Mouse (Mus musculus) limb, embryonic 15.5 days (tissue): ENCODE data around the gene 4931408C20Rik. TPM values are rescaled to one million over a fixed set of nuclear protein-coding genes. Genes with fewer than 3 reads are reported as not detected.

Experiments used
- ATAC-seq: fragments of 200-750 bp; cut with Nextera tagmentation; 2 replicates; pipeline ENCODE4 v1.8.0; 2017; ENCODE audit warnings: low read depth, moderate TSS enrichment; ENCODE audit not compliant: insufficient number of reproducible peaks, low FRiP score, low TSS enrichment
- H3K27ac ChIP-seq: fragments of 300-500 bp; sonication (generic); 2 replicates; pipeline ENCODE4 v1.5.1; 2015; ENCODE audit warnings: moderate library complexity, mild to moderate bottlenecking, inconsistent platforms
- H3K27me3 ChIP-seq: fragments of 300-500 bp; sonication (generic); 2 replicates; pipeline ENCODE4 v1.6.1; 2015; ENCODE audit warnings: inconsistent platforms
- H3K36me3 ChIP-seq: fragments of 300-500 bp; sonication (generic); 2 replicates; pipeline ENCODE4 v1.6.1; 2015; ENCODE audit warnings: inconsistent platforms
- H3K4me1 ChIP-seq: fragments of 300-500 bp; sonication (generic); 2 replicates; pipeline ENCODE4 v1.6.1; 2015; ENCODE audit warnings: inconsistent platforms
- H3K4me2 ChIP-seq: fragments of 300-500 bp; sonication (generic); 2 replicates; pipeline ENCODE4 v1.6.1; 2015; ENCODE audit warnings: mild to moderate bottlenecking, inconsistent platforms
- H3K4me3 ChIP-seq: fragments of 300-500 bp; sonication (generic); 2 replicates; pipeline ENCODE4 v1.5.1; 2015; ENCODE audit warnings: mild to moderate bottlenecking, inconsistent platforms
- H3K9ac ChIP-seq: fragments of 300-500 bp; sonication (generic); 2 replicates; pipeline ENCODE4 v1.6.1; 2015; ENCODE audit warnings: inconsistent platforms
- H3K9me3 ChIP-seq: fragments of 300-500 bp; sonication (generic); 2 replicates; pipeline ENCODE4 v1.6.1; 2016; ENCODE audit warnings: inconsistent platforms
- WGBS: fragments of 180-500 bp; shearing (Covaris S2); methylation state at CpG from one replicate; pipeline ENCODE4 v1.1.7; 2015; 5-methylcytosine and 5-hydroxymethylcytosine counted together
- polyA plus RNA-seq: library from polyadenylated mRNA; unstranded; fragments of >200 nt; fragmentation: Nextera tagmentation; extraction: Ambion mirVana; gene quantifications from 2 replicates; pipeline ENCODE4 v1.2.1, GENCODE M21; 2015

4931408C20Rik gene
- polyA plus RNA-seq, result not detected in 2 replicates

DNA sequence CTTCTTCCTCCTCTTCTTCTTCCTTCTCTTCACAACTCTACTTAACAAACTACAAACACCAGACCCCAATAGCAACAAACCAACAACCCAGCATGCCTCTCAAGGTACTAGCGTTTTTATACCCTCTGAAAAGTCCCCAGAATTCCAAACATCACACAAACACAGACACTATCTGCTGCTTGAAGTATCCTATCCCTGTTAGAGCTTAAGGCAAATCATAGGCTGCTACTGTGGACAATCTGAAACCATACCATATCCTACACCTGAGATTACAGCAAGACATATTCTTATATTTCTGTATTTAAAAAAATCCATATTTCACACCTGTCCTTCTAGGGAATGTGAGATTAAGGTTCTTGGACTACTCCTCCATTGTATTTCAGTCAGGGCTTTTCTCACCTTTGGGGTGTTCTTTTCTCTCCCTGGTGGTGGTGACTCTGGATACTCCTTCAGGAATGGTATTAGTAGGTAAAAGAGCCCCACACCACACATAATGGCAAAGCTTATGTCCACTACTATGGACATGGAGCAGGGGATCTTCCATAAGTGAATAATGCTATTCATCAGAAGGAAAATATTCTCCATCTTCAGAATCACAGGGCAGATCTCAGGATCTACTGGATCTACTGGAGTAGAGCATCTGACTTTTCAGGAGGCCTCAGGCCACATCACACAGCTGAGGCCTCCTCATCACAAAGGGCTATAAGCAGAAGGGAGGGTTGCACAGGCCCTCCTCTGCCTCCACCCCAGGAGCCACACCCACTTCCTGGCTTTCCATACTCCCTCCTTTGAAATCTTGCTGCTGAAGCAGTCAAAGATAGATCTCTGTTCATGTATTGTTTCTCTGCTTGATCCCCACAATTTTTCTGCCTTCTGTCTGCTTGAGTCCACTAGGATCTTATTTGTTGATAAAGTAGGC lies at the start of gene 4931408C20Rik:
Gene 4931408C20Rik, minus strand, starts transcription at position 619 of the 919 bp plus-strand sequence.
- no peak within 1 kb of the TSS for H3K9ac ChIP-seq
- no peak within 1 kb of the TSS for H3K27ac ChIP-seq
- H3K4me2 ChIP-seq, result no peak within 1 kb of the TSS
- peak; percentile 83 for ATAC-seq
- no peaks in the 10 kb centered on the region for H3K9me3 ChIP-seq
- H3K27me3 ChIP-seq, result no peaks in the 10 kb centered on the region
- no peak within 1 kb of the TSS for H3K4me3 ChIP-seq
- no peaks in the 10 kb centered on the region for H3K36me3 ChIP-seq
- WGBS, result 34% methylated on average over 1 of the region's 1 CpGs
- H3K4me1 ChIP-seq, result no peaks in the 10 kb centered on the region

DNA sequence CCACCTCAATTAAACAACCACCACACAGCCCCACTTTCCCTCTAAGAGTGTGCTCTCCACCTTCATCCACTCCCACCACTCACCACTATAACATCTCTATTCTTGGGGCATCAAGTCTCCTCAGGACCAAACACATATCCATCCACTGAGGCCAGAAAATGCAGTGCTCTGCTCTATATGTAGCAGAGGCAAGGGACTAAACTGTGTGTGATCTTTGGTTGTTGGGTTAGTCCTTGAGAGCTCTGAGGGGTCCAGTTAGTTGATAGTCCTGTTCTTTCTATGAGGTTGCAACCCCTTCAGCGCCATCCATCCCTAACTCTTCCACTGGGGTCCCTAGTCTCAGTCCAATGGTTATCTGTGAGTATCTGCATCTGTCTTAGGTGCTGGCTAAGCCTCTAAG lies 666 bp upstream of the 4931408C20Rik start:
- no peak overlapping the region for H3K27ac ChIP-seq
- WGBS, result 63% methylated on average over 1 of the region's 1 CpGs
- no peaks in the 10 kb centered on the region for H3K36me3 ChIP-seq

DNA sequence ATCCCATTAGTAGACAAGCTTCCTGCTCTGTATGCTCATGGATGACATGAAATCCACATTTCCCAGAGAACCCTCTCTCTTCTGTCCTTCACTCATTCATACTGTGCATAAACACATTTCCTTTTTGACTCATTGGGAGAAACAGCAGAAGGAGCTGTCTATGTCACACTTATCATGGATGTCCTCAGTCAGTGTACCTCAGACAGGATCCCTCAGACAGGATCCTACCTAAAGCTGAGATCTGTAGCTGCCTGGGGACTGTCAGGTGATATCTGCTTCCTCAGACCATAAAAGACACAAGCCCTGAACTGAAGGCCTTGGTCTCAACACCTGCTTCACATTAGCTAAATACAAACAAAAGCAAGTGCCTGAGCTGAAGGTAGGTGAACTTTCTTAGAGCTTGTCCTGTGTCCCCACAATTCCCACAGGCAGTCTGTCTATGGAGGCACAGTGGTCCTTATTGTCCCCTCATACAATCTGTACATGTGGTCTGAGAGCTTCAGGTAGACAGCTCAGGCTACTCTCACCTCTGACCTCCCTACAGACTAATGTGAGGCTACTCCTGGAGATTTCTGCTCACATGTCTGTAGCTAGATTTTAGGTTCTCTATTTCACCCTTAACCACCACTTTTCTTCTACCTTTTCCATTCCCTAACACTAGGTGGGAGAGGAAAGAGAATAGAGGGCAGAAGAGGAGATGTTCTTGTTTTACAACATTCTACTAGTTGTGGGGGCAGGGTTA lies 1.1 kb downstream of the 4931408C20Rik start:
- no peaks in the 10 kb centered on the region for H3K27me3 ChIP-seq
- no peak overlapping the region for H3K4me3 ChIP-seq
- H3K36me3 ChIP-seq, result no peaks in the 10 kb centered on the region
- no peaks in the 10 kb centered on the region for H3K4me1 ChIP-seq
- H3K4me2 ChIP-seq, result no peak overlapping the region
- no peak overlapping the region for H3K27ac ChIP-seq
- H3K9me3 ChIP-seq, result no peaks in the 10 kb centered on the region
- peak; percentile 59 for ATAC-seq
- no peak overlapping the region for H3K9ac ChIP-seq

More for the DNA sequence above, 666 bp upstream of the 4931408C20Rik start:
- H3K27me3 ChIP-seq, result no peaks in the 10 kb centered on the region
- H3K9me3 ChIP-seq, result no peaks in the 10 kb centered on the region
- no peak overlapping the region for H3K4me3 ChIP-seq
- no peak overlapping the region for H3K9ac ChIP-seq
- ATAC-seq, result peak; percentile 78
- H3K4me1 ChIP-seq, result no peaks in the 10 kb centered on the region
- H3K4me2 ChIP-seq, result no peak overlapping the region

DNA sequence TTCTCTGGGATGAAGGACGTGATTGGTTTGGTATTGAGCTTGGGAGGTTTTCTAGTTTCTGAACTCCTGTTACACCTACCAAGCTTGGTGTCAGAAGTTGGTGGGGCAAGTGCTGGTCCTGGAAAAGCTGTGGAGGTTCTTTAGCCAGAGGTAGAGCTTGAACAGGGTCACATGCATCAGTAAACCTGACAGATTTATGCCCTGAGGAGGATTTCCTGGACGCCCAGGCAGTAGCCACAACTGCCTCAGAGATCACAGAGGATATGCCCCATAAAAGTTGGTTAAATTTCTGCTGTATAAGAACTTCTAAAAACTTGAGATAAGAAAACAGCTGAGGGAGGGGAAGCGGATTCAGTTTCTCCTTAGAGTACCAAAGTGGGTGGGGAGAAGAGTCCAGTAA lies 1.9 kb downstream of the 4931408C20Rik start:
- 54% methylated on average over 3 of the region's 3 CpGs for WGBS
- no peaks in the 10 kb centered on the region for H3K4me1 ChIP-seq
- H3K27ac ChIP-seq, result no peak overlapping the region
- ATAC-seq, result no peak
- no peaks in the 10 kb centered on the region for H3K36me3 ChIP-seq
- H3K4me2 ChIP-seq, result no peak overlapping the region
- no peaks in the 10 kb centered on the region for H3K27me3 ChIP-seq
- H3K9me3 ChIP-seq, result no peaks in the 10 kb centered on the region
- no peak overlapping the region for H3K4me3 ChIP-seq
- H3K9ac ChIP-seq, result no peak overlapping the region

DNA sequence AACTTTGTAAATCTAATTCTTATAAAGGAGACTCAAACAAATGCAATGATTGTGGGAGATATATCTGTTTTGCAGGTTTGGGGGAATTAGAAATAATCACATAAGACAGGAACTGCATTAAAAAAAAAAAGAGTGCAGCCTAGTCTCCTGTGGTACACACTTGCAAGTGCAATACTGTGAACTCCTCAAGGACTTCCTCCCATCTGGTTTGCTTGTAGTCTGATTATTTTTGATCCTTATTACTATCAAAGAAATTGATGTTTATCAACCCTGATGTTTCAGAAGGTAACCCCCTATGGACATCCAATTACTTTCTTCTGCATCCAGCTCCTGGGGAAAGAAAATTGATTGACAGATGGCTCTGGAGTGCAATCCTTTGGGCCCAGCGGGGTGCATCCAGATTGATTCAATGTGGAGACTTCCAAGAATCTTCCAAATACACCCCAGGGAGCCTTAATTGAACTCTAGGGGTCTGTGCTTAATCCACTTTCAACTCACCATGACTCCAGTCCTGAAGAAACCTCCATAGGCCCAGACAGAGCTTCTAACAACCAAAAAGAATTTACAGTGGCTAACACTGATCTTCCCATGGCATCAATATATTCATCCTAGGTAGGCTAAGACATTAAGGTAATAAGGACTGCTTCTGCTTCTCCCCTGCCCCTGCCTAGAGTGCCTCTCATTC lies 37.4 kb downstream of the 4931408C20Rik start:
- no peaks in the 10 kb centered on the region for H3K9me3 ChIP-seq

DNA sequence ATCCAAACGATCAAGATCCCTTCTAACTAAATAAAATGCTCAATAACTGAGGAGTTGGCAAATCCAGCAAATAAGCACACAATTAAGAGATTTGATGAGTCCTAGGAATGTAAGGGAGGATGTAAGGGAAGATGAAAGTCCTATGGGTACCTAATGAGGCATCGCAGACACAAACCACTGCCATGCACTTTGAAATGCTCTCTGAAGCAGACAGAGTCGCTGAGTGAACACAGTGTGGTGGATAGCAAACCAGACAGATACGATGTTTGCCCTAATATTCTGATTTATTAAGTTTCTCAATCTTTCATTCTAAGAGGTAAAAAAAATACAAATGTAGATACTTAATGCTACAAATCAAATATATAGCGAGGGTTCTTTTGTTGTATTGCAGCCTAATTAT lies 51.2 kb downstream of the 4931408C20Rik start:
- ATAC-seq, result no peak
- WGBS, result 80% methylated on average over 5 of the region's 5 CpGs
- Histone ChIP-seq H3K27ac (no peak overlapping the region), H3K9ac (no peak overlapping the region), H3K4me3 (no peak overlapping the region), H3K27me3 (no peaks in the 10 kb centered on the region), H3K9me3 (no peaks in the 10 kb centered on the region), H3K36me3 (no peaks in the 10 kb centered on the region), H3K4me1 (no peaks in the 10 kb centered on the region), H3K4me2 (no peak overlapping the region)

More for the DNA sequence above, 37.4 kb downstream of the 4931408C20Rik start:
- Histone ChIP-seq H3K4me3 (no peak overlapping the region), H3K27ac (no peak overlapping the region), H3K36me3 (no peaks in the 10 kb centered on the region), H3K4me1 (no peaks in the 10 kb centered on the region), H3K9ac (no peak overlapping the region), H3K4me2 (no peak overlapping the region), H3K27me3 (no peaks in the 10 kb centered on the region)
- WGBS, result 47% methylated on average over 1 of the region's 1 CpGs
- ATAC-seq, result no peak
